Mouse (Mus musculus) ES-E14 (cell line): ENCODE results near the gene Yjefn3. TPM values are rescaled to one million over a fixed set of nuclear protein-coding genes. Genes with fewer than 3 reads are reported as not detected.
A peak's percentile ranks its signal among the peaks of the same experiment; 100 is the strongest.

Experiments used
- DNase-seq: peaks from one replicate; pipeline ENCODE4 v3.0.0-alpha.2; 2013; ENCODE audit warnings: low read depth, low spot score
- H3K27ac ChIP-seq: 2 replicates; pipeline ENCODE4 v1.5.1; 2012; ENCODE audit warnings: low read depth, mild to moderate bottlenecking, low read length, moderate library complexity, mixed read lengths; ENCODE audit not compliant: poor library complexity, insufficient read depth, severe bottlenecking
- H3K36me3 ChIP-seq: 2 replicates; pipeline ENCODE4 v1.6.1; 2012; ENCODE audit warnings: mild to moderate bottlenecking, low read length, moderate library complexity, mixed read lengths; ENCODE audit not compliant: control insufficient read depth, poor library complexity, insufficient read depth, severe bottlenecking
- H3K4me1 ChIP-seq, 2 experiments: fragments of 150-350 bp in 1 of 2; sonication (generic) in 1 of 2; 2 replicates each; pipeline ENCODE4 v1.6.1; 2012; ENCODE audit warnings: low read length in 2 of 2, mild to moderate bottlenecking in 1 of 2, mixed read lengths in 1 of 2; ENCODE audit not compliant: control insufficient read depth in 2 of 2, insufficient read depth in 2 of 2, poor library complexity in 1 of 2
- H3K4me3 ChIP-seq, 2 experiments: fragments of 150-350 bp in 1 of 2; sonication (generic) in 1 of 2; 2 replicates each; pipeline ENCODE4 v1.5.1; 2012; ENCODE audit warnings: low read length in 2 of 2, low read depth in 1 of 2, mild to moderate bottlenecking in 1 of 2, mixed read lengths in 1 of 2; ENCODE audit not compliant: insufficient read depth in 1 of 2, poor library complexity in 1 of 2, severe bottlenecking in 1 of 2
- H3K9ac ChIP-seq: 2 replicates; pipeline ENCODE4 v1.6.1; 2012; ENCODE audit warnings: low read depth, mild to moderate bottlenecking, low read length, mixed read lengths; ENCODE audit not compliant: poor library complexity, insufficient read depth, severe bottlenecking
- H3K9me3 ChIP-seq: fragments of 150-350 bp; sonication (generic); 2 replicates; pipeline ENCODE4 v1.6.1; 2012; ENCODE audit warnings: low read depth, mild to moderate bottlenecking, low read length; ENCODE audit not compliant: control insufficient read depth, insufficient read depth
- CHD2 ChIP-seq: IDR thresholded peaks from 2 replicates; pipeline ENCODE4 v1.6.1; 2014; ENCODE audit warnings: mild to moderate bottlenecking, low read depth, low read length, inconsistent platforms
- HCFC1 ChIP-seq: IDR thresholded peaks from 2 replicates; pipeline ENCODE4 v1.6.1; 2012; ENCODE audit warnings: low read length, inconsistent platforms, borderline replicate concordance; ENCODE audit not compliant: insufficient read depth
- MAFK ChIP-seq: IDR thresholded peaks from 2 replicates; pipeline ENCODE4 v1.6.1; 2014; ENCODE audit warnings: mild to moderate bottlenecking, low read depth, low read length, inconsistent platforms; ENCODE audit not compliant: insufficient read depth
- ZC3H11A ChIP-seq: IDR thresholded peaks from 2 replicates; pipeline ENCODE4 v1.6.1; 2012; ENCODE audit warnings: low read depth, mild to moderate bottlenecking, inconsistent platforms, low read length, borderline replicate concordance
- ZNF384 ChIP-seq: IDR thresholded peaks from 2 replicates; pipeline ENCODE4 v1.6.1; 2012; ENCODE audit warnings: low read depth, low read length, inconsistent platforms
- in situ Hi-C, 2 experiments: fragments of 600-800 bp; cut with MboI; formaldehyde crosslinking; loops; one replicate each; pipeline ENCODE4 v1.15.1; 2025; ENCODE audit warnings: low sequenced_read_pairs in 2 of 2, inconsistent platforms in 1 of 2; ENCODE audit not compliant: unreplicated experiment in 2 of 2
- total RNA-seq: library from RNA; depleted of rRNA; stranded (reverse); fragments of 300-350 nt; gene quantifications from 2 replicates; pipeline ENCODE4 v1.2.3, GENCODE M21; 2012

Gene Yjefn3
- total RNA-seq, 1 experiment = 7.0 TPM

- Histone ChIP-seq H3K9me3 (no peaks in the 10 kb centered on the region), H3K27ac (peak overlapping the region; percentile 66), H3K4me1 (peaks cover 3 to 22% of the 10 kb centered on the region in 2 experiments; a peak in 3 of 4 replicates), H3K9ac (no peak overlapping the region), H3K4me3 (no peak overlapping the region), H3K36me3 (peaks cover 33% of the 10 kb centered on the region)
- in situ Hi-C loops = no loop called here
- TF ChIP-seq ZC3H11A (no peak), CHD2 (no peak), HCFC1 (no peak), ZNF384 (no peak), MAFK (no peak)
- no peak for DNase-seq
These were observed 18.6 kb upstream of the Yjefn3 start for GRCm38 (mm10) chr8:69921141-69921540.

GRCm38 (mm10) chr8:69919876-69920662, 17.6 kb upstream of the Yjefn3 start:
- Histone ChIP-seq H3K36me3 (peaks cover 42% of the 10 kb centered on the region), H3K27ac (peak overlapping the region; percentile 66), H3K9ac (peak overlapping the region; percentile 52; the same call in 1 of the 2 replicates), H3K4me1 (peaks cover 3 to 22% of the 10 kb centered on the region in 2 experiments; a peak in 3 of 4 replicates), H3K4me3 (no peak overlapping the region; a peak in 1 of 4 replicates), H3K9me3 (no peaks in the 10 kb centered on the region)
- in situ Hi-C loops = no loop called here
- TF ChIP-seq ZC3H11A (peak; percentile 98), CHD2 (no peak), MAFK (no peak)
- peak; percentile 97 for DNase-seq

- Histone ChIP-seq H3K27ac (no peak overlapping the region), H3K9ac (no peak overlapping the region), H3K4me1 (peaks cover 3 to 22% of the 10 kb centered on the region in 2 experiments; a peak in 3 of 4 replicates), H3K4me3 (no peak overlapping the region), H3K36me3 (peaks cover 52% of the 10 kb centered on the region), H3K9me3 (no peaks in the 10 kb centered on the region)
- TF ChIP-seq HCFC1 (no peak), ZC3H11A (peak; percentile 76; the same call in 1 of the 2 replicates), CHD2 (no peak)
- in situ Hi-C loops = no loop called here
- peak; percentile 87 for DNase-seq
These were observed 16.5 kb upstream of the Yjefn3 start for GRCm38 (mm10) chr8:69919010-69919409.

GRCm38 (mm10) chr8:69918506-69918905, 16.0 kb upstream of the Yjefn3 start:
- Histone ChIP-seq H3K36me3 (peaks cover 54% of the 10 kb centered on the region), H3K27ac (no peak overlapping the region), H3K4me3 (no peak overlapping the region), H3K4me1 (peaks cover 3 to 20% of the 10 kb centered on the region in 2 experiments; a peak in 3 of 4 replicates), H3K9ac (no peak overlapping the region), H3K9me3 (no peaks in the 10 kb centered on the region)
- in situ Hi-C loops = no loop called here
- TF ChIP-seq CHD2 (no peak), ZNF384 (no peak), ZC3H11A (no peak), MAFK (no peak), HCFC1 (no peak)
- no peak for DNase-seq
